Mouse (Mus musculus): ENCODE data around the gene Tle4.
"Not testable (repeated sequence)": the region's sequence is repeated elsewhere in the genome, so short reads cannot be mapped to it uniquely, and the experiment has no call there.

- not testable (repeated sequence) for TF ChIP-seq POLR2A (IDR thresholded peaks at IDR 0.05; ENCODE audit: low read depth, low read length); CTCF (conservative IDR thresholded peaks at IDR 0.05; ENCODE audit: insufficient read depth, insufficient read length, low read depth, low read length)
Measured at GRCm38 (mm10) chr19:14643091-14643490, 45.2 kb upstream of the Tle4 start.

All from kidney, adult 2 months (tissue).